Mouse (Mus musculus) kidney, postnatal 0 days (tissue): ENCODE results near the gene Tstd2. TPM values are rescaled to one million over a fixed set of nuclear protein-coding genes. Genes with fewer than 3 reads are reported as not detected.

ENCODE experiments used
- ATAC-seq: fragments of 200-750 bp; cut with Nextera tagmentation; replicated peaks from 2 replicates; pipeline ENCODE4 v1.8.0; 2017; ENCODE audit warnings: low read depth, moderate number of reproducible peaks, moderate TSS enrichment, moderate library complexity; ENCODE audit not compliant: low FRiP score
- DNase-seq: peaks from one replicate; pipeline ENCODE4 v3.0.0-alpha.2; 2016; ENCODE audit warnings: low spot score
- H3K27ac ChIP-seq: fragments of 300-500 bp; sonication (generic); 2 replicates; pipeline ENCODE4 v1.5.1; 2014; ENCODE audit warnings: mild to moderate bottlenecking
- H3K27me3 ChIP-seq: fragments of 300-500 bp; sonication (generic); 2 replicates; pipeline ENCODE4 v1.6.1; 2014; ENCODE audit warnings: low read length, mixed read lengths; ENCODE audit not compliant: insufficient read depth
- H3K36me3 ChIP-seq: fragments of 300-500 bp; sonication (generic); 2 replicates; pipeline ENCODE4 v1.6.1; 2014; ENCODE audit warnings: low read length, mixed read lengths; ENCODE audit not compliant: insufficient read depth
- H3K4me1 ChIP-seq: fragments of 300-500 bp; sonication (generic); replicated peaks from 2 replicates; pipeline ENCODE4 v1.6.1; 2014; ENCODE audit warnings: antibody characterized with exemption, low read length, mixed read lengths; ENCODE audit not compliant: insufficient read depth
- H3K4me2 ChIP-seq: fragments of 300-500 bp; sonication (generic); 2 replicates; pipeline ENCODE4 v1.6.1; 2014; ENCODE audit warnings: mild to moderate bottlenecking, low read length, moderate library complexity, mixed read lengths
- H3K4me3 ChIP-seq: fragments of 300-500 bp; sonication (generic); replicated peaks from 2 replicates; pipeline ENCODE4 v1.5.1; 2014; ENCODE audit warnings: low read depth, low read length
- H3K9ac ChIP-seq: fragments of 300-500 bp; sonication (generic); 2 replicates; pipeline ENCODE4 v1.6.1; 2014; ENCODE audit warnings: low read depth, low read length
- H3K9me3 ChIP-seq: fragments of 300-500 bp; sonication (generic); replicated peaks from 2 replicates; pipeline ENCODE4 v1.6.1; 2016; ENCODE audit warnings: low read length, inconsistent platforms, mixed read lengths
- CTCF ChIP-seq: IDR thresholded peaks from 2 replicates; pipeline ENCODE4 v1.5.1; 2016; ENCODE audit warnings: antibody characterized with exemption, low read depth, mild to moderate bottlenecking, moderate library complexity
- WGBS: fragments of 180-500 bp; shearing (Covaris S2); extraction: QIAGEN DNeasy Blood & Tissue Kit; methylation state at CpG from one replicate; pipeline ENCODE4 v1.1.7; 2014; 5-methylcytosine and 5-hydroxymethylcytosine counted together
- polyA plus RNA-seq: library from polyadenylated mRNA; unstranded; fragments of >200 nt; fragmentation: Nextera tagmentation; extraction: Ambion mirVana; gene quantifications from 2 replicates; pipeline ENCODE4 v1.2.1, GENCODE M21; 2015

Gene Tstd2
- polyA plus RNA-seq, 1 experiment from 2014 or later, result 23.5 TPM

DNA sequence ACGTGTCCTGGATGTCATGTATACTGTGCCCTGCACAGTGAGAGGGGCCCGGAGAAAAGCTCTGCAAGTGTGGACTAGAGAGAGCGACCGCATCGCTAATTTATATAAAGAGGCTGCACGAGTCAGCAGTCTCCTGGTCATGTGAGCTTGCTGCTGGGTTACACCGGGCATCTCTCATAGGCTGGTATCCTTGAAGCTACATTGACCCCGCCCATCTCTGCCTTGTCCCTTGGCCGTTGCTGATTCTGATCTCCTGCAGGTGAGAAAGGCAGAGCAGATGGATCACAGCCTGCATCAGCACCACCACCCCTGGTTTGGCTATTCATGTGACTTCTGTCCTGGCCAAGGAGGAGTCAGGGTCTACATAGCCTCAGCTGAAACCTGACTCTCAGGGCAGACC, 39.4 kb downstream of the Tstd2 start:
- no peaks in the 10 kb centered on the region for H3K9me3 ChIP-seq

DNA sequence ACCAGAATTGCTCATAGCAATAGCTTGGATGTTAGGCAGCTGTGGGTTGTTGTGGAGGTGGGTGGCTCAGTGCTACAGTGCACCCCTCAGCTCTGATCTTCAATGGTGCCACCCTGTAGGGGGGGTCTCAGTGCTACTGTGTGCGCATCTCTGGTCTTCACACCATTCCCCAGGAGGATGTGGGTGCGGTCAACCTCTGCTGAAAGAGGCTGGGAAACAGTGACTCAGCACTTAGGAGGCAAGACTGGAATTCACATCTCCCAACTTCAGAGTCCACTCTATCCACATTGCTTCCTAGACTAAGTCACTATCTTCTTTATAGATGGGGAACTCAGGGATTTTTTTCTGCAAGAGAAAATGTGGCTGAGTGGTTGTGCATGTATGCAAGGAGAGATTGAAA, 40.9 kb downstream of the Tstd2 start:
- WGBS, result 91% methylated on average over 2 of the region's 2 CpGs

More for the DNA sequence above, 39.4 kb downstream of the Tstd2 start:
- ATAC-seq (no peak), DNase-seq (no peak)
- H3K36me3 ChIP-seq, result no peaks in the 10 kb centered on the region
- no peak for TF ChIP-seq CTCF
- H3K9ac ChIP-seq, result no peak overlapping the region
- H3K4me3 ChIP-seq, result no peak overlapping the region
- no peak overlapping the region for H3K27ac ChIP-seq
- WGBS, result 52% methylated on average over 9 of the region's 9 CpGs
- peaks cover 6% of the 10 kb centered on the region for H3K4me1 ChIP-seq
- no peaks in the 10 kb centered on the region for H3K27me3 ChIP-seq
- no peak overlapping the region for H3K4me2 ChIP-seq

DNA sequence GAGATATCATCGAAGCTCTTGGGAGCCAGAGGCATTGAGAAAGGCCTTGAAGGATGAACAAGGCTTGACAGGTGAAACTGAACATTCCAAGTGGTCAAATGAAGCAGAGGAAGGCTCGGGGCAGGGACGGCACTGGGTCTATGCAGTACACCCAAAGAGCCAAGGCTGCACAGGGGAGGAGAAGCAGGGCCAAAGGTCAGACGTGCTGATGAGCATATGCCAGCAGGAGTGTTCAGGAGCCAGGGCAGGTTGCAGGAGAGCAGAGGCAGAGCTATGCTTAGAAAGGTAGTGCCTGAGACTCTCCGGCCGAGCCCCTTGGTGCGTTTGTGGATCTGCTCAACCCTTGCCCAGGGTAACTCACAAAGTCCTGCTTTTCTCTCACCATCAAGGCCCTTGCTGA, 41.9 kb downstream of the Tstd2 start:
- Histone ChIP-seq H3K4me3 (no peak overlapping the region), H3K27me3 (no peaks in the 10 kb centered on the region), H3K9ac (no peak overlapping the region), H3K27ac (no peak overlapping the region), H3K9me3 (no peaks in the 10 kb centered on the region), H3K4me1 (peaks cover 6% of the 10 kb centered on the region), H3K4me2 (no peak overlapping the region), H3K36me3 (no peaks in the 10 kb centered on the region)
- DNase-seq, result no peak
- TF ChIP-seq CTCF, result no peak
- WGBS, result 86% methylated on average over 7 of the region's 7 CpGs
- no peak for ATAC-seq

More for the DNA sequence above, 40.9 kb downstream of the Tstd2 start:
- Histone ChIP-seq H3K36me3 (no peaks in the 10 kb centered on the region), H3K27ac (no peak overlapping the region), H3K4me3 (no peak overlapping the region), H3K27me3 (no peaks in the 10 kb centered on the region), H3K4me1 (peaks cover 6% of the 10 kb centered on the region), H3K9me3 (no peaks in the 10 kb centered on the region), H3K9ac (no peak overlapping the region), H3K4me2 (no peak overlapping the region)
- ATAC-seq (no peak), DNase-seq (no peak)
- no peak for TF ChIP-seq CTCF

- peaks cover under 1% of the 10 kb centered on the region for H3K4me1 ChIP-seq
- H3K4me3 ChIP-seq, result no peak overlapping the region
- H3K27ac ChIP-seq, result no peak overlapping the region
- no peaks in the 10 kb centered on the region for H3K9me3 ChIP-seq
- H3K4me2 ChIP-seq, result no peak overlapping the region
- H3K9ac ChIP-seq, result no peak overlapping the region
- no peak for ATAC-seq
- H3K27me3 ChIP-seq, result no peaks in the 10 kb centered on the region
- TF ChIP-seq CTCF, result no peak
- 94% methylated on average over 3 of the region's 3 CpGs for WGBS
- DNase-seq, result no peak
- no peaks in the 10 kb centered on the region for H3K36me3 ChIP-seq
These were observed 42.7 kb downstream of the Tstd2 start for GRCm38 (mm10) chr4:46095826-46096159.

DNA sequence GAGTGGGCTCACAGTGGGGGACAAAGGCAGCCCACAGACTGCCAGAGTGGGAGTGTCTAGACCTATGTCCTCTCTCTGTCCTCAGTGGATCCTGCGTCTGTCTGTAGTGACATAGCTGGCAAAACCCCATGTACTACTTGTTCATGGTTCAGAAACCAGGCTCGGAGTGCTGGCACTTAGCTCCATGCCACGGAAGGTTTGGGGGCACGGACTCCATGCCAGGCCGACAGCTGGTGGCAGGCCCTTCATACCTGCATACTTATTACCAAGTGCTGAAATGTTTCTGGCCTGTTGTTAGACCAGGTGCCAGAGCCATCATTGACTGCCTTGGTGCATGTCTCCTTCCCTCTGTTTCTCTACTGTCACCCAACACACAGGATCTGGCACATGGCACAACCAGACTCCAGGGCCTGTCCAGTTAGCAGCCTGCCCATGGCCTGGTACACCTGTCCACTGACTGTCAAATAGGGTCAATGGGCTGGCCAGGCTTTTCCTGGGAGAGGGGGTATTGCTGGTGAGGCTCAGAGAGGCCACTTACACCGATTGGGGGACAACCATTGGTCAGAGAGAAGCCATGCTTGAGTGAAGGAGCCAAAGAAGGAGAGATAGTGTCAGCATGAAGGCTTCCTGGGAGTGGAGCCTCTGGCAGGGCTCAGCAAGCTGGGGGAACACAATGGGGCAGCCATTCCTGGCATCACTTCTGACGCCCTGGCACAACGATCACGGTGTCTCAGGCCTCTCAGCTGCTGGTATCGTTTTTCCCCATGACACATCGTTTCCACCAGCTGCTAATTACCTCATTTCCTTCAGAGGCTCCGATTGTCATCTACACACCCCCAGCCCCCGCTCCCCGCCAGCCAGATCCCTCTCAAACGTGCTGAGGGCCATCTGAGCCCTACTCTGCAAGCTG, 43.3 kb downstream of the Tstd2 start:
- WGBS, result 53% methylated on average over 15 of the region's 15 CpGs
- no peak for ATAC-seq
- DNase-seq, result no peak
- Histone ChIP-seq H3K27ac (no peak overlapping the region), H3K4me1 (no peaks in the 10 kb centered on the region), H3K36me3 (no peaks in the 10 kb centered on the region), H3K27me3 (no peaks in the 10 kb centered on the region), H3K4me2 (no peak overlapping the region), H3K4me3 (no peak overlapping the region), H3K9me3 (no peaks in the 10 kb centered on the region), H3K9ac (no peak overlapping the region)
- no peak for TF ChIP-seq CTCF

DNA sequence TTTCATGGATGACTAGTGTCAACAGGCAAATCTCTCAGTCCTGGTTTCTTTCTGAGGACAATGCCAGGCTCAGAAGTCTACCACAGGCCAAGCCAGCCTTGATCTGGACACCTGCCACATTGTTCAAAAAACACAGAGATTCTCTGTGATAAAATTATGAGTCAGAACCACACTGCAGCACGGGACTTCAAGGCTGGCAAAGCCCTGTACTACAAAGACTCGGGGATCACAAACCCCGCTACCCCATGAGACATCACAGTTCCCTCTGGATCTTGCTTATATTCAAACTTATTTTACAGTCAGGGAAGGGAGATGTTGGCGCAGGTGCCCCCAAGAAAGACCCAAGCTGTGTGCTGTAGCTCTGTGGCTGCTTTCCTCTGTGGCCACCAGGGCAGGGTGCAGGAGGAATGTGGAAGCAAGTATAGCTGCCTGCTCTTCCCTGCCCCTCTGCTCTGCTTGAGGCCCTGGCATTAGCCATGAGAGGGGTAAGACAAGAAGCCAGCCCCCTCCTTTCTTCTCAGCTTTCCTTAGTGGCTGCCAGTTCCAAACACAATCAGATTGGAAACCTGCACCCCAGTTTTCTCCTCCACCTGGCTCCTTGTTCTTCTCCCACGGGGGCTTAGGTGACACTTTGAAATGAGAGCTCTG, 45.9 kb downstream of the Tstd2 start:
- no peaks in the 10 kb centered on the region for H3K36me3 ChIP-seq
- ATAC-seq, result no peak
- no peaks in the 10 kb centered on the region for H3K27me3 ChIP-seq
- no peaks in the 10 kb centered on the region for H3K4me1 ChIP-seq
- TF ChIP-seq CTCF, result no peak
- 76% methylated on average over 5 of the region's 5 CpGs for WGBS
- no peak overlapping the region for H3K9ac ChIP-seq
- DNase-seq, result no peak
- no peak overlapping the region for H3K27ac ChIP-seq
- no peaks in the 10 kb centered on the region for H3K9me3 ChIP-seq
- no peak overlapping the region for H3K4me2 ChIP-seq
- H3K4me3 ChIP-seq, result no peak overlapping the region
